Mouse (Mus musculus) C2C12 (cell line): ENCODE measurements around the gene Padi6. TPM values are rescaled to one million over a fixed set of nuclear protein-coding genes. Genes with fewer than 3 reads are reported as not detected.

Experiments
- H3K27me3 ChIP-seq: one replicate; pipeline ENCODE4 v1.6.1; 2011; ENCODE audit not compliant: control insufficient read depth, insufficient read depth, insufficient read length
- H3K36me3 ChIP-seq: one replicate; pipeline ENCODE4 v1.6.1; 2011; ENCODE audit not compliant: control insufficient read depth, insufficient read depth
- H3K4me3 ChIP-seq: one replicate; pipeline ENCODE4 v1.5.1; 2011; ENCODE audit warnings: mild to moderate bottlenecking, control low read depth; ENCODE audit not compliant: poor library complexity, insufficient read depth, severe bottlenecking
- H3K79me2 ChIP-seq: one replicate; pipeline ENCODE4 v1.6.1; 2011; ENCODE audit not compliant: control insufficient read depth, insufficient read depth
- H3K79me3 ChIP-seq: one replicate; pipeline ENCODE4 v1.6.1; 2011; ENCODE audit warnings: low read depth, control low read depth
- H3ac ChIP-seq: one replicate; pipeline ENCODE3; 2011; ENCODE audit warnings: low read depth; ENCODE audit not compliant: control insufficient read depth, insufficient read length
- CEBPB ChIP-seq: IDR thresholded peaks from one replicate; pipeline ENCODE4 v1.6.1; 2011; ENCODE audit warnings: low read depth, mild to moderate bottlenecking, control low read depth, moderate library complexity
- CTCF ChIP-seq: IDR thresholded peaks from one replicate; pipeline ENCODE4 v1.5.1; 2011; ENCODE audit not compliant: control insufficient read depth, insufficient read depth, insufficient read length
- FOSL1 ChIP-seq: IDR thresholded peaks from one replicate; pipeline ENCODE4 v1.8.0; 2011; ENCODE audit warnings: mild to moderate bottlenecking, low read length; ENCODE audit not compliant: poor library complexity, insufficient read depth, severe bottlenecking
- MAX ChIP-seq: IDR thresholded peaks from one replicate; pipeline ENCODE4 v1.6.1; 2011; ENCODE audit warnings: mild to moderate bottlenecking, control low read depth
- MYOD1 ChIP-seq: IDR thresholded peaks from one replicate; pipeline ENCODE4 v1.6.1; 2011; ENCODE audit warnings: low read depth; ENCODE audit not compliant: control insufficient read depth, insufficient read length
- MYOG ChIP-seq: IDR thresholded peaks from one replicate; pipeline ENCODE4 v1.6.1; 2011; ENCODE audit not compliant: control insufficient read depth, insufficient read length; ENCODE audit errors: extremely low read depth
- USF1 ChIP-seq: IDR thresholded peaks from one replicate; pipeline ENCODE4 v1.6.1; 2011; ENCODE audit warnings: low read depth, mild to moderate bottlenecking, control low read depth, moderate library complexity
- polyA plus RNA-seq: library from polyadenylated mRNA; unstranded; fragments of >200 nt; fragmentation: generic; extraction: Trizol; gene quantifications from one replicate; pipeline ENCODE4 v1.2.1, GENCODE M21; 2012; ENCODE audit warnings: missing spikeins

The Padi6 gene
- polyA plus RNA-seq, 1 experiment: not detected

- Histone ChIP-seq H3K36me3 (no peaks in the 10 kb centered on the region), H3K79me2 (no peaks in the 10 kb centered on the region), H3K4me3 (no peak overlapping the region), H3K27me3 (peaks cover 4% of the 10 kb centered on the region), H3K79me3 (no peaks in the 10 kb centered on the region), H3ac (no peak overlapping the region)
- no peak for TF ChIP-seq FOSL1
- TF ChIP-seq MAX: no peak
- no peak for TF ChIP-seq USF1
- no peak for TF ChIP-seq CTCF
- no peak for TF ChIP-seq MYOD1
- TF ChIP-seq CEBPB: no peak
Measured at GRCm38 (mm10) chr4:140765936-140766335, 23.5 kb upstream of the Padi6 start.

- no peak for TF ChIP-seq MYOD1
- TF ChIP-seq MAX: no peak
- TF ChIP-seq FOSL1: no peak
- peak; percentile 61 for TF ChIP-seq CTCF
- no peak for TF ChIP-seq USF1
- TF ChIP-seq MYOG: no peak
- no peak overlapping the region for H3ac ChIP-seq
- no peaks in the 10 kb centered on the region for H3K79me2 ChIP-seq
- no peaks in the 10 kb centered on the region for H3K79me3 ChIP-seq
- no peaks in the 10 kb centered on the region for H3K36me3 ChIP-seq
- H3K27me3 ChIP-seq: peaks cover 4% of the 10 kb centered on the region
- no peak overlapping the region for H3K4me3 ChIP-seq
Measured at GRCm38 (mm10) chr4:140763158-140763557, 20.7 kb upstream of the Padi6 start.

- H3K79me2 ChIP-seq: no peaks in the 10 kb centered on the region
- H3K4me3 ChIP-seq: no peak overlapping the region
- no peaks in the 10 kb centered on the region for H3K79me3 ChIP-seq
- peaks cover under 1% of the 10 kb centered on the region for H3K27me3 ChIP-seq
- H3ac ChIP-seq: no peak overlapping the region
- TF ChIP-seq MYOD1 (no peak), MAX (no peak), USF1 (no peak), CTCF (no peak), CEBPB (no peak), MYOG (no peak), FOSL1 (no peak)
- H3K36me3 ChIP-seq: no peaks in the 10 kb centered on the region
Measured at GRCm38 (mm10) chr4:140761601-140762000, 19.2 kb upstream of the Padi6 start.

GRCm38 (mm10) chr4:140755811-140756210 is 13.4 kb upstream of the Padi6 start:
- H3K36me3 ChIP-seq: no peaks in the 10 kb centered on the region
- no peak for TF ChIP-seq CTCF
- TF ChIP-seq USF1: no peak
- no peak for TF ChIP-seq FOSL1
- no peak for TF ChIP-seq CEBPB
- TF ChIP-seq MAX: no peak
- TF ChIP-seq MYOD1: no peak
- no peak for TF ChIP-seq MYOG
- no peaks in the 10 kb centered on the region for H3K79me2 ChIP-seq
- no peak overlapping the region for H3ac ChIP-seq
- no peak overlapping the region for H3K4me3 ChIP-seq
- H3K79me3 ChIP-seq: no peaks in the 10 kb centered on the region
- no peaks in the 10 kb centered on the region for H3K27me3 ChIP-seq

- TF ChIP-seq CEBPB (no peak), CTCF (no peak), MYOD1 (no peak), FOSL1 (no peak), MAX (no peak), USF1 (no peak), MYOG (no peak)
Measured at GRCm38 (mm10) chr4:140753366-140753765, 10.9 kb upstream of the Padi6 start.

GRCm38 (mm10) chr4:140750328-140750727 is 7.9 kb upstream of the Padi6 start:
- no peak overlapping the region for H3ac ChIP-seq
- H3K79me3 ChIP-seq: no peaks in the 10 kb centered on the region
- no peak for TF ChIP-seq MAX
- TF ChIP-seq FOSL1: no peak
- TF ChIP-seq MYOD1: no peak
- peak; percentile 17 for TF ChIP-seq USF1
- TF ChIP-seq CTCF: no peak
- TF ChIP-seq MYOG: no peak
- H3K36me3 ChIP-seq: no peaks in the 10 kb centered on the region
- no peak overlapping the region for H3K4me3 ChIP-seq
- H3K27me3 ChIP-seq: no peaks in the 10 kb centered on the region
- no peaks in the 10 kb centered on the region for H3K79me2 ChIP-seq

More at GRCm38 (mm10) chr4:140753366-140753765, 10.9 kb upstream of the Padi6 start:
- Histone ChIP-seq H3K27me3 (no peaks in the 10 kb centered on the region), H3K79me2 (no peaks in the 10 kb centered on the region), H3K79me3 (no peaks in the 10 kb centered on the region), H3K4me3 (no peak overlapping the region), H3K36me3 (no peaks in the 10 kb centered on the region), H3ac (no peak overlapping the region)
